ENCODE assay signal across 10 mouse cellular contexts in genomic region chr8:122110867-122111253, GRCm38 (mm10).
DNase-seq lines count a peak whose midpoint lies in the region; ATAC-seq and TF ChIP-seq lines count a peak whose summit lies in the region.
"Had no signal": no experiment of that assay in that cellular context is flagged by ENCODE, and none has a peak within 500 bp of the region (broad histone marks: within the 10 kb centered on the region; RNA-seq: fewer than 3 reads in every experiment).

No protein-coding gene starts in this region.

- 0 out of 2 replicates have a peak, but pooled peaks have one; percentile 4 for ATAC-seq in heart, embryonic 15.5 days (replicated peaks; ENCODE audit: insufficient number of reproducible peaks, insufficient read depth, low FRiP score, low read depth)

- peaks cover 29% of the 10 kb centered on the region for H3K4me1 ChIP-seq in heart, embryonic 15.5 days (replicated peaks)

- H3K79me2 ChIP-seq in C2C12 (ENCODE audit: control insufficient read depth, insufficient read depth) = no peaks in the 10 kb centered on the region

- H3K27ac ChIP-seq in heart, embryonic 15.5 days = no peak overlapping the region

- no peak overlapping the region for H3K9ac ChIP-seq in heart, embryonic 15.5 days

- no peaks in the 10 kb centered on the region for H3K36me3 ChIP-seq in heart, embryonic 15.5 days
- no peaks in the 10 kb centered on the region for H3K36me3 ChIP-seq in C2C12 (ENCODE audit: control insufficient read depth, insufficient read depth)

- no peaks in the 10 kb centered on the region for H3K79me3 ChIP-seq in C2C12 (ENCODE audit: low read depth)

- H3K4me2 ChIP-seq in heart, embryonic 15.5 days = no peak overlapping the region

- H3K4me3 ChIP-seq in heart, embryonic 15.5 days = no peak overlapping the region
- no peak overlapping the region for H3K4me3 ChIP-seq in C2C12 (ENCODE audit: insufficient read depth, poor library complexity, severe bottlenecking)

- 0 out of 2 replicates have a peak, but pooled peaks cover 5% of the 10 kb centered on the region for H3K27me3 ChIP-seq in heart, embryonic 15.5 days
- H3K27me3 ChIP-seq in C2C12 (ENCODE audit: control insufficient read depth, insufficient read depth, insufficient read length) = no peaks in the 10 kb centered on the region

- DNase-seq in heart, postnatal 36 days = no peak
- DNase-seq in adrenal gland, postnatal 36 days = peak; percentile 18 to 19
- DNase-seq in lung, postnatal 25 days (ENCODE audit: low spot score) = peak; percentile 68
- DNase-seq in ovary, postnatal 36 days (ENCODE audit: low spot score) = no peak
- no peak for DNase-seq in layer of hippocampus, postnatal 25 days (ENCODE audit: extremely low spot score in 1 of 2, low spot score in 1 of 2)
- no peak for DNase-seq in frontal cortex, postnatal 36 days (ENCODE audit: low spot score in 2 of 2)
- DNase-seq: cerebellum, adult 2 months; layer of hippocampus, postnatal 36 days had no signal

- H3K9me3 ChIP-seq in heart, embryonic 15.5 days (replicated peaks) = no peaks in the 10 kb centered on the region

- 44% methylated on average over 6 of the region's 6 CpGs for WGBS in heart, embryonic 15.5 days

- intact Hi-C loops in heart, postnatal 36 days (cut with DNase I) = no loop called here

- H3ac ChIP-seq in C2C12 (ENCODE audit: control insufficient read depth, insufficient read length, low read depth) = no peak overlapping the region

- no peak for TF ChIP-seq CTCF in C2C12 (IDR thresholded peaks at IDR 0.05; ENCODE audit: control insufficient read depth, insufficient read depth, insufficient read length)

TF ChIP-seq in C2C12, 6 proteins besides CTCF, POLR2A, EP300 and RAD21:
- TF ChIP-seq CEBPB (IDR thresholded peaks at IDR 0.05; ENCODE audit: low read depth) (peak; percentile 85), MAX (IDR thresholded peaks at IDR 0.05) (peak; percentile 93), MYOG (IDR thresholded peaks at IDR 0.05; ENCODE audit: control insufficient read depth, extremely low read depth, insufficient read length) (no peak), USF1 (IDR thresholded peaks at IDR 0.05; ENCODE audit: low read depth) (peak; percentile 39)

Comparison
In these comparisons a context has a peak if more than half of its experiments do, and no peak if none do; other contexts are left out.
1. DNase-seq: peak in adrenal gland, postnatal 36 days (2 of 2) and lung, postnatal 25 days (single experiment); none in heart, postnatal 36 days (0 of 2), ovary, postnatal 36 days (single experiment), layer of hippocampus, postnatal 25 days (0 of 2) and frontal cortex, postnatal 36 days (0 of 2).